Mouse (Mus musculus): ENCODE results near the gene 4930572O03Rik.
"Not testable (repeated sequence)": the region's sequence is repeated elsewhere in the genome, so short reads cannot be mapped to it uniquely, and the experiment has no call there.

DNA sequence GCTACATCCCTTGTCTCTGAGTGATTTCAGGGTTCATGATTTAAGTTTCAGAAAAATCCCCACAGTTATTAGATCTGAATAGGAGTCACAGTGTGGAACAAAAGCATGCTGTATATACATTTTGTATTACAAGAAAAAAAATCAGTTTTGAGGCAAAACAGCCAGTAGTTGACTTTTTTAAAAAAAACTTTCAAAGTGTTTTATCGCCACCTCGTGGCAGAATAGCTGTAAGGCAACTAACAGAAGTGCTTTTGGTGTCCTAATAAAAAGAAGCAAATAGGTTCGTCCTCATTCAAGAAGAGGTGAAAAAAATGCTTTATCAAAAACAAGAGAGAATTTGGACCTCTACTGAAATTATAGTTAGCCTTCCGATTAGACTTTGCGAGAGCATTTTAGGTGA lies 26.8 kb downstream of the 4930572O03Rik start:
- TF ChIP-seq HCFC1 (IDR thresholded peaks at IDR 0.05; ENCODE audit: borderline replicate concordance, insufficient read depth, low read length); MAFK (IDR thresholded peaks at IDR 0.05; ENCODE audit: insufficient read depth, low read depth, low read length); CHD2 (IDR thresholded peaks at IDR 0.05; ENCODE audit: low read depth, low read length); ZC3H11A (IDR thresholded peaks at IDR 0.05; ENCODE audit: borderline replicate concordance, low read depth, low read length): not testable (repeated sequence)
